Mouse (Mus musculus) lung, postnatal 0 days (tissue): ENCODE results near the gene Sbf2.

Experiments used
- CTCF ChIP-seq: IDR thresholded peaks from 2 replicates; pipeline ENCODE4 v1.5.1; 2016; ENCODE audit warnings: antibody characterized with exemption, mild to moderate bottlenecking
- EP300 ChIP-seq: IDR thresholded peaks from 2 replicates; pipeline ENCODE4 v1.6.1; 2016; ENCODE audit warnings: antibody characterized with exemption, mild to moderate bottlenecking, control low read depth

DNA sequence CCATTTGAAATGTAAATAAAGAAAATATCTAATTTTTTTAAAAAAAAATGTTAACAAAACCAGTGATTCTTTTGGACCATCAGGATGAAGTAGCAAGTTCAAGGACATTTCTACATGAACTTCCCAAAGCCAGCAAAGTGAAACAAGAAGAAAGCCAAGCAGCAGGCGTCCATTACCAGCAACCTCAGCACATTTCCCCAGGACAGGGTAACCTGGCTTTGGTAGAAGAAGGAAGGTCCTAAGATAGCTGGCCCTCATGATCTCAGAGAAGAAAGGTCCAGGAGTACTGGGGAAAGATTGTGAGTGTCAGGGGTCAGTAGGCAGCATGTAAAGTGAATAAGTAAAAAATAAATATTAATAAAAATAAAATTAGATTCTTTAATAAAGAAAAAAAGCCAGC, 27.0 kb downstream of the Sbf2 start:
- no peak for TF ChIP-seq CTCF
- TF ChIP-seq EP300, result no peak
